Mouse (Mus musculus) embryo, embryonic 10.5 days (tissue): ENCODE measurements around the gene Ubash3a.

Source experiments
- DNase-seq: peaks from one replicate; pipeline ENCODE4 v3.0.0-alpha.2; 2015; ENCODE audit warnings: low spot score

Ubash3a gene

DNA sequence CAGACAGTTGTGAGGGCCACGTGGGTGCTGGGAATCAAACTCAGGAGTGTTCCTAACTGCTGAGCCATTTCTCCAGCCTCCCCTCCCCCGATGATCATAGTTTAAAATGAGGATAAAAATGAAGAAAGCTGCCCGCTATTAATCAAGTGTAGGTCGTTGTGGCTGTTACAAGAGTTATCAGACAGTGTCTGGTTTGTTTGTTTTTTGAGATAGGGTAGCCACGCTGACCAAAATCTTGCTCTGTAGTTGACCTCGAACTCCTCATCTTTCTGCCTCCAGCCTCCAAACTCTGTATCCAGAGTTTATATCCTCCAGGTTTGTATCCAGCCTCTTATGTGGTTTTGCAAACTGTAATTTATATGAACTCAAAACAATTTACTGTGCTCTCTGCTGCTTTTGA lies 72.6 kb downstream of the Ubash3a start:
- no peak for DNase-seq

- DNase-seq: no peak
These were observed 74.4 kb downstream of the Ubash3a start for GRCm38 (mm10) chr17:31281830-31282686.

DNA sequence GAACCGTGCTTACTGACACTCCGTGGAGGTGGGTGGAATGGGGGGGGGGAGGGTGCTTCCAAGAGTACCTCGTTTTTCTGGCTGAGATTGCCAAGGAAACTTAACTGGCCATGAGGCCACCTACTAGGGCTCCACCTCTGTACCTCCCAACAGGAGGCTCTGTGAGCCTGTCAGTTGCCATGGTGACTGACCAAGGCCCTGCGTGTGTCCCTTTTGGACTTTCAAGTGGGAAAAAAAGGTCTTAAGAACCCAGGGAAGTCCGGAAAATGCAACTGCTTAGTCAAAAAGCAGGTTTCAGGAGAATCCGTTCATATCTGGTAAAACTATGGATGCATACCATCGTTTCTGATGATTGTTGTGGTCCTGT lies 75.0 kb downstream of the Ubash3a start:
- no peak for DNase-seq

DNA sequence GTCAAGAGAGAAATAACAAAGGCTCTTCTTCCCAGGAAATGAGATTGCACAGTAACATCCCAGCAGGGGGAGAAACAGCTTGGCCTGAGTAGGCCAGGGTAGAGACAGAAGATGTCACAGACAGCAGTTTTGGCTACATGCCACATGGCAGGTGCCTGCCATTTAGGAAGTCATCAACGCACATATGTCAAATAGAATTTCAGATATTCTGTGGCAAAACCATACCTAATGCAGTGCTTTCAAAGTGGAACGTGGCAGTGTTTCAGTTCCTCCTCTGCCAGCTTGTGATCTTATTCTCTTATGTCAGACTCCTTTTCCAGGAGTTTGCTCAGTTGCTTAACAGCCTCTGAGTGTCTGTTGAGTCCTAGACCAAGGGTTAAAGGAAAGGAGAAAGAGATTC lies 78.2 kb downstream of the Ubash3a start:
- no peak for DNase-seq

- DNase-seq: no peak
These were observed 78.8 kb downstream of the Ubash3a start, which contains the start of gene Slc37a1 for GRCm38 (mm10) chr17:31286492-31286891. TSS of gene Slc37a1 (plus strand) at chr17:31286792.

DNA sequence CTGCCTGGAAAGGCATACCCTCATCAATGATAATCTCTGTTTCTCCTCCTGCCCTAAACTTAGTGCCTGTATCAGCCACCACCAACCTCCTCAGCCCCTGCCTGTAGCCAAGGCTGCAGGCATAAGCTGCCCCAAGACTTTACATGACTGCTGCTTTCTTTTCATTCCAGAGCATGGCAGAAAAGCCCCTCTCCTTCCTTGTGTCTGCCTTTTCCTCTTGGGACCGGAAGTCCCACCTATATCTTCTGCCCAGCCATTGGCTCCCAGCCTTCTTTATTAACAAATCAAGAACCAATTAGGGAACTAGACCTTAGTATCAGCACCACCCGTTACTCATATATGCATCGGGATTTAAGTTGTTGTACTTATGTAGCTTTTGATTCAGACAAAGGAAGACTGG lies 79.5 kb downstream of the Ubash3a start:
- DNase-seq: no peak

- DNase-seq: no peak
These were observed 81.5 kb downstream of the Ubash3a start for GRCm38 (mm10) chr17:31288999-31289726.

DNA sequence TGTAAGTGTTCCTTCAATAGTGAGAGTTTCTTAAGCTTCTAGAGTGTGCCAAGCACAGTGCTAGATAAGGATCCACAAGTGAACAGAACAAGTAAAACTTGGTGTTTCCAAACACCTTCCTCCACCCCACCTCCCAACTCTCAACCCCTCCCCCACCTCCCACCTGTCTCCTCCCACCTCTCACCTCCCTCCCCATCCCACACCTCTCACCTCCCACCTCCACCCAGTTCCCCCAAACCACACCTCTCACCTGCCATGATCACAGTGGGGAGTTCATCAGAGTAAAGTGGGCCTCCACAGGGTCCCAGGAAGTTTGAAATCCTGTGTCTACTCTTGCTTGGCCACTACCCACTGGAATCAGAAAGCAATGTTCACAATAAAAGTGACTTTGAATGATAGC lies 82.6 kb downstream of the Ubash3a start:
- DNase-seq: no peak

DNA sequence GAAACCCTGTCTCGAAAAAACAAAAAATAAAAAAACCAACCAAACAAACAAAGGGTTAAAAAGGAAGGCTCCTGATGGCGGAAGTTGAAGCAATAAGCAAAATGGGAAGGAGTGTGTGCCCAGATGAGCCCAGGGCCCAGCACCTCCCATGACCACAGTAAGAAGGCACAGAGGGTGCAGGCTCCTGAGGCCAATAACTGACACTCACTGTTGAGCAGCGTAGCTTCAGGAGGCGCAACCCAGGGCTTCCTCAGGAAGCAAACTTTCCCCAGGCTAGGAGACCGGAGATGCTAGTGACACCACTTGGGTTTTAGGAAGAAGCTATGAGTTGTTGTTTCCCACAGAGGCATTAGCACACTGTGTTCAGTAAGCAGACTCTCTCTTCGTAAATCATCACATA lies 83.2 kb downstream of the Ubash3a start:
- DNase-seq: no peak

GRCm38 (mm10) chr17:31294363-31295214 lies 86.9 kb downstream of the Ubash3a start:
- no peak for DNase-seq

DNA sequence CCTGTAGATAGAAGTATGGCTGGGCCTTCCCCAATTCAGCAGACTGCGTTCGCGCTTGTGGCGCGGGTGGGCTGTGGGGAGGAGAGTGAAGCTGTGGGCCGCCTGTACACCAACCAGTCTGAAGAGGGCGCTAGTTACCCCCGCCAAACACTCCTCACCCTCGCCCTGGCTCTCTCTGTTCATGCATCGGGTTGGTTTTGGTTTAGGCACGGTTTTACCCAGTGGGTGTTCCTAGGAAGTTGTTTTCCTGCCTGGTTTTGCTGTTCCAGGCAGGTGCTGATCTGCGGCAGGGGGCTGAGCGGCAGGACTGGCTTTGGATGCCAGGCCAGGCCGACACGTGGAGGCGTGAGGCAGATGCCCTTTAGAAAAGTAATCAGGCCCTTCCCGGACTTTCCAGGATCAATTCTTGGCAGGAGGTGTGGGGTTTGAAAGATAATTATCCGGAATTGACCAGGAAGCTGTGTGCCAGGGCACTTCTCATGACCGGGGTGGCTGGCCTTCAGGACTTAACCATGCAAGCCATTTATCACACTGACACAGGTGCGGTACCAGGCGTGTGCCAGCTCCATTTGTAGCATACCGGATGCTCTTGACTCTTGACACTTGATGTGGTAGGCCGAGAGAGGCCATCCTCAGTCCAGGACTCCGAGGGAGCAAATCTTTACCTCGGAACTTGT lies 87.7 kb downstream of the Ubash3a start:
- DNase-seq: peak; percentile 73

- DNase-seq: peak; percentile 80
These were observed 88.5 kb downstream of the Ubash3a start for GRCm38 (mm10) chr17:31295892-31296781.
